Mouse (Mus musculus) ES-E14 (cell line): ENCODE measurements at regions not wholly inside any gene's neighbourhood (a gene's known extent, or its start where the extent isn't known, plus 50 kb on each side); places are given as distances from the start of the nearest gene placed in this dataset.

Experiments
- DNase-seq: peaks from one replicate; pipeline ENCODE4 v3.0.0-alpha.2; 2013; ENCODE audit warnings: low read depth, low spot score
- H3K27ac ChIP-seq: 2 replicates; pipeline ENCODE4 v1.5.1; 2012; ENCODE audit warnings: low read depth, mild to moderate bottlenecking, low read length, moderate library complexity, mixed read lengths; ENCODE audit not compliant: poor library complexity, insufficient read depth, severe bottlenecking
- H3K36me3 ChIP-seq: 2 replicates; pipeline ENCODE4 v1.6.1; 2012; ENCODE audit warnings: mild to moderate bottlenecking, low read length, moderate library complexity, mixed read lengths; ENCODE audit not compliant: control insufficient read depth, poor library complexity, insufficient read depth, severe bottlenecking
- H3K4me1 ChIP-seq, 2 experiments: fragments of 150-350 bp in 1 of 2; sonication (generic) in 1 of 2; 2 replicates each; pipeline ENCODE4 v1.6.1; 2012; ENCODE audit warnings: low read length in 2 of 2, mild to moderate bottlenecking in 1 of 2, mixed read lengths in 1 of 2; ENCODE audit not compliant: control insufficient read depth in 2 of 2, insufficient read depth in 2 of 2, poor library complexity in 1 of 2
- H3K4me3 ChIP-seq, 2 experiments: fragments of 150-350 bp in 1 of 2; sonication (generic) in 1 of 2; 2 replicates each; pipeline ENCODE4 v1.5.1; 2012; ENCODE audit warnings: low read length in 2 of 2, low read depth in 1 of 2, mild to moderate bottlenecking in 1 of 2, mixed read lengths in 1 of 2; ENCODE audit not compliant: insufficient read depth in 1 of 2, poor library complexity in 1 of 2, severe bottlenecking in 1 of 2
- H3K9ac ChIP-seq: 2 replicates; pipeline ENCODE4 v1.6.1; 2012; ENCODE audit warnings: low read depth, mild to moderate bottlenecking, low read length, mixed read lengths; ENCODE audit not compliant: poor library complexity, insufficient read depth, severe bottlenecking
- H3K9me3 ChIP-seq: fragments of 150-350 bp; sonication (generic); 2 replicates; pipeline ENCODE4 v1.6.1; 2012; ENCODE audit warnings: low read depth, mild to moderate bottlenecking, low read length; ENCODE audit not compliant: control insufficient read depth, insufficient read depth
- CHD2 ChIP-seq: IDR thresholded peaks from 2 replicates; pipeline ENCODE4 v1.6.1; 2014; ENCODE audit warnings: mild to moderate bottlenecking, low read depth, low read length, inconsistent platforms
- HCFC1 ChIP-seq: IDR thresholded peaks from 2 replicates; pipeline ENCODE4 v1.6.1; 2012; ENCODE audit warnings: low read length, inconsistent platforms, borderline replicate concordance; ENCODE audit not compliant: insufficient read depth
- MAFK ChIP-seq: IDR thresholded peaks from 2 replicates; pipeline ENCODE4 v1.6.1; 2014; ENCODE audit warnings: mild to moderate bottlenecking, low read depth, low read length, inconsistent platforms; ENCODE audit not compliant: insufficient read depth
- ZC3H11A ChIP-seq: IDR thresholded peaks from 2 replicates; pipeline ENCODE4 v1.6.1; 2012; ENCODE audit warnings: low read depth, mild to moderate bottlenecking, inconsistent platforms, low read length, borderline replicate concordance
- ZNF384 ChIP-seq: IDR thresholded peaks from 2 replicates; pipeline ENCODE4 v1.6.1; 2012; ENCODE audit warnings: low read depth, low read length, inconsistent platforms
- in situ Hi-C, 2 experiments: fragments of 600-800 bp; cut with MboI; formaldehyde crosslinking; loops; one replicate each; pipeline ENCODE4 v1.15.1; 2025; ENCODE audit warnings: low sequenced_read_pairs in 2 of 2, inconsistent platforms in 1 of 2; ENCODE audit not compliant: unreplicated experiment in 2 of 2

DNA sequence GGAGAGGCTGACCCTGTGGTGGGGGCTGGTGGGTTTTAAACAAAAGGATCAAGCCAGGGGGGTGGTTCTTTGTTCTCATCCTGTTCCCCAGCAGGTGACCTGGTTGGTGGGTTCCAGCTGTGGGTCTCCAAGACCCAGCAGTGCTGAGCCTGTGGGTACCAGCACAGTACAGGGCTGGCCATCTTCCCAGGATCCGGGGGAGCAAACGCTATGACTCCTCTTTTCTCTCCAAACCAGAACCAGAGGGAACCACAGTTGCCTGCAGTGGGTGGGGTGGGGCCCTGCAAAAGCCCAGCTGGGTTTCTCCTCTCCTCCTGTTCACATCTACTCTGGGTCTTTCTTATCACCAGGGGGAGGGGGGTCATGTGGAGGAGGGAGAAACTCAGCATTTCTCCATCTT, 90.5 kb upstream of the Zfp507 start:
- no peaks in the 10 kb centered on the region for H3K9me3 ChIP-seq
- no peak overlapping the region for H3K27ac ChIP-seq
- H3K36me3 ChIP-seq: no peaks in the 10 kb centered on the region
- H3K4me3 ChIP-seq: no peak overlapping the region
- TF ChIP-seq ZNF384 (no peak), ZC3H11A (no peak), HCFC1 (no peak), CHD2 (no peak), MAFK (no peak)
- no peak overlapping the region for H3K9ac ChIP-seq
- H3K4me1 ChIP-seq: peaks cover 0 to 2% of the 10 kb centered on the region in 2 experiments; a peak in 1 of 4 replicates
- in situ Hi-C loops: no loop called here
- DNase-seq: no peak

DNA sequence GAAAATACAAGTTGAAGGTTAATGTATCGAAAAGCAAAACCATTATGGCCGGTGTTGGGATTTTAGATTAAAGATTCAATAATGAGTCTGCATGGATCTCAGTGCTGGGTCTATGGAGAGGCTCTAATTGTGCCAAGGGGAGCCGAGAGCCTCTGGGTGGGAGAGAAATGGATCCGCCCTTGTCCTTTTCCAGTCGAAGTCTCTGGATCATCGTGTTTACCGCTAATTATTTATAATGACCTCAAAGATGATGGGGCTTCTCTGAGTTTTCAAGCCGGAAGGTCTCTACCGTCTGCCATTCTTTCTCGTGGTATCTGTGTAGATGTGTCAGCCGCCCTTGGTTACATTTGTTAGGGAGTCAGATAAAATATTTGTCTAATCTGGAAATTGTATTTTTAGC, 83.2 kb upstream of the Zfp507 start:
- Histone ChIP-seq H3K36me3 (no peaks in the 10 kb centered on the region), H3K4me3 (no peak overlapping the region), H3K9me3 (no peaks in the 10 kb centered on the region), H3K27ac (no peak overlapping the region), H3K9ac (no peak overlapping the region), H3K4me1 (no peaks in the 10 kb centered on the region)
- in situ Hi-C loops: loop anchor here in 1 of 2 experiments (10.0 kb wide), 1 partner anchor 59 kb away; no protein-coding TSS in a partner anchor
- no peak for DNase-seq
- TF ChIP-seq HCFC1 (no peak), MAFK (no peak), ZC3H11A (no peak), ZNF384 (no peak), CHD2 (no peak)

DNA sequence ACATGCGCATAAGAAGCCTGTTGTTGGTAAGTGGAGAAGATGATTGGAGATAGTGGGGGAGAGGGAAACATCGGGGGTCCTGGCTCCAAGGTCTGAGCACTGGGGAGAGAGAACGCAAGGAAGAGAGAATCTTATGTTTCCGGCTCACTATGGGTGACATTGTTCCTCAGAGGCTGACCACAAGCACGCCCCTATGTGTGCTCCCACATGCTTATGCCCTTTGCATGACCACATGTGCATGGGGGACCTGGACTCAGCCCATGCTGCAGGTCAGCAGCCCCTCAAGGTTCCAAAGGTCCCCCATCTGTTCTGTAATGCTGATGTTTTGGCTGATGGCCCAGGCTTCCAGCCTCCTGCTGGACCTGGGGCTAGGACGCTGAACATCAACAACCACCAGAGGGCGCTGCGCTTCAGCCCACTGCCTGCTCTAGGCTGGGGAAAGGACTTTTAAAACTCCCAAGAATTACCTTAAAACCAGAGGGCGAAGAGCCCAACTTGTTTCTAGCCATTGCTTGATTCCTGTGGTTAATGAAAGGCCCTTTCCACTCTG, 77.0 kb upstream of the Zfp507 start:
- in situ Hi-C loops: loop anchor here in 1 of 2 experiments (10.0 kb wide), 1 partner anchor 65 kb away; no protein-coding TSS in a partner anchor
- TF ChIP-seq CHD2: no peak
- TF ChIP-seq ZNF384: no peak
- no peak for TF ChIP-seq ZC3H11A
- no peak for TF ChIP-seq MAFK
- TF ChIP-seq HCFC1: no peak
- Histone ChIP-seq H3K36me3 (no peaks in the 10 kb centered on the region), H3K4me1 (no peaks in the 10 kb centered on the region), H3K9me3 (no peaks in the 10 kb centered on the region), H3K4me3 (no peak overlapping the region), H3K27ac (no peak overlapping the region), H3K9ac (no peak overlapping the region)
- DNase-seq: peak; percentile 41

DNA sequence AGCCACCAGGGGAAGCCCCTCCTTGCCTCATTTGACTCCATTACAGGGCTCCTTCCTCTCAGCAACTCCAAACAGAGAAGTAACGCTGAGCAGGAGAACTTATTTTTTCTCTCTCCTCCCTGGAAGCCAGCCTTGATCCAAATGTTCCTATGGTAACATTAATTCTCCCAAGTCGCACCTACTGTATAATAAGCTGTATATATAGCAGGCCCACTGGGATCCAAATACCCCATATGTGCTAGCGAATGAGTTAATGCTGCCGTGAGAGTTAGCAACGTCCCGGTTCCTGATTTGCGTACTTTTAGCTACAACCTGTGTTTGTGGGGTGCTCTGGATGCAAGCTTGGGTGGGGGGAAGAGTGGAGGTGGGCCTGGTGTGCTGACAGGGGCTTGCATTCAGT, 75.4 kb upstream of the Zfp507 start:
- Histone ChIP-seq H3K36me3 (no peaks in the 10 kb centered on the region), H3K27ac (no peak overlapping the region), H3K4me1 (no peaks in the 10 kb centered on the region), H3K9me3 (no peaks in the 10 kb centered on the region), H3K4me3 (no peak overlapping the region), H3K9ac (no peak overlapping the region)
- in situ Hi-C loops: no loop called here
- DNase-seq: no peak
- no peak for TF ChIP-seq CHD2
- TF ChIP-seq MAFK: no peak
- no peak for TF ChIP-seq ZNF384
- no peak for TF ChIP-seq HCFC1
- TF ChIP-seq ZC3H11A: no peak
